Mouse (Mus musculus) frontal cortex, postnatal 10 days (tissue): ENCODE results near the gene Scgb2b3.

Source experiments
- DNase-seq, 2 experiments: peaks; one replicate each; pipeline ENCODE4 v3.0.0; 2022; ENCODE audit warnings: low spot score in 2 of 2, mixed read lengths in 1 of 2

The Scgb2b3 gene

GRCm38 (mm10) chr7:31362022-31362560 lies at the start of gene Scgb2b3:
Scgb2b3 (minus strand) TSS chr7:31362072.
- DNase-seq: no peak

- no peak for DNase-seq
These were observed 13.4 kb upstream of the Scgb2b3 start, which contains the start of gene Scgb1b3 for GRCm38 (mm10) chr7:31375292-31375691. Scgb1b3 (plus strand) TSS chr7:31375592.
